Mouse (Mus musculus) heart, adult 8-10 months (tissue): ENCODE measurements at regions not wholly inside any gene's neighbourhood (a gene's known extent, or its start where the extent isn't known, plus 50 kb on each side); places are given as distances from the start of the nearest gene placed in this dataset.

Experiments
- DNase-seq: peaks from one replicate; pipeline ENCODE4 v3.0.0; 2022; ENCODE audit warnings: low spot score

DNA sequence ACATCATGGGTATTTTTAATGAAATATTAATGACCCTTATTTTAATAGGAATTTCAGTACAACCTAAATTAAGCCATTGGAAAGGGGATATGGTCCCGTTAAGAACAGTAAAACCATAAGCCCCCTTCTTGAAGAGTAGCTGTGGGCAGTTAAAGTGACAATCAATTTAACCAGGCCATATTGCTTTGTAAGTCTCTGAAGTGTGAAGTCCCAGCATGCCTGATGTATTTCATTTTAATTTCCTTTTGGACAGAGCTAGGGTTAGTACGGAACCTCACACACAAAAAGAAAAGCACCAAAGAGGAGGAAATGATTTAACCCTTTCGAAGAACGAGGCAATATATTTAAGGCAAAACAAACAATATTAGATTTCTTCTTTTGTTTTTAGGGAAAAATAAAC is 640.9 kb downstream of the Kcnj2 start:
- no peak for DNase-seq

DNA sequence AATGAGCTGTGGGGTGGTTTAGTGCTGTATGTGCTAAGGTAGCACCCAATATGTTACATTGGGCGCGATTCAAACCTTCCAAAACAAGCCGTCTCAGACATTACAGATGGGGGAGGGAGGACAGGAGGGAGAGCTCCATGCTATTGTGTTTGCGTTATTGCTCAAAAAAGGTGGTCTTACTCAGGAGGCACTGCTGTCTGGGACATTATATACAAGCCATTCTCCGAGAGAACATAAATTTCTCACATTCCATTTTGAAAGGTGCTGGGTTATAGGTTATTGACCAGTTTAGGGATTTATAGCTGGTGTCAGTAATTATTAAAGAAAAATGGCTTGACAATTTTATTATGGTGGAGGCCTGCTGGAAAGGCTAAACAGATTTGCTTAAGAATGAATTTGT is 649.4 kb downstream of the Kcnj2 start:
- DNase-seq: no peak

DNA sequence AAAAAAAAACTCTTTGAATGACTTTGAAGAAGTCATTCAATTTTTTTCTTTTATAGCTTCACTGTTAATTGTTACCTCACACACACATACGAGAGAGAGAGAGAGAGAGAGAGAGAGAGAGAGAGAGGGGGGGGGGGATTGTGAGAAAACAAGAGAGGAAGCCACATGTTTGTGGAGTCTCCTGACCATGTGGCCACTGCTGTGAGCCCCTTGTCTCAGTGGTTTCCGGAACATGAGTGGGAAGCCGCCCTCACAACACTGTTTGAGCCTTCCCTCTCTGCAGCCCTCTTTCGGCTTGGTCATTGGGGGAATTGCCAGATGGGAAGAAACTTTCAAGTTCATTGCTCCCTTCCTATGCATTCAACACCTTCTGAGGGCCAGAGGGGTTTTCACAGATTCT is 656.3 kb downstream of the Kcnj2 start:
- DNase-seq: no peak

DNA sequence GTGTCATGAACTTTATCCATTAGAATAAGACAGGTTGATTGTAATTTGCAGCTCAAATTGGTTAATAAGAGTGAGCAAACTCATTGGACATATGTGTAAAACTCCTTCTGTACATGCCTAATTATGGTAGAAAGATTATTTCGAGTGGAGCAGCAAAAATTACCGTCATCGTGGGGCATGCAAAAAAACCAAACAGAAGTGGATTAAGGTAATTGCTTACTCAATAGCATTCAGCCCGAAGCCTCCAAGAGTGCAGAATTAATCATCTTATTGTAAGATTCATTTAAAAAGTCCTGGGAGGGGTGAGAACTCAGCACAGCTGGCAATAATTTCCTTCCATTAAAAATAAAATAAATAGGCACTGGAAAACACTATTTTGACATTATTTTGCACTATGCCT is 662.2 kb downstream of the Kcnj2 start:
- DNase-seq: no peak

DNA sequence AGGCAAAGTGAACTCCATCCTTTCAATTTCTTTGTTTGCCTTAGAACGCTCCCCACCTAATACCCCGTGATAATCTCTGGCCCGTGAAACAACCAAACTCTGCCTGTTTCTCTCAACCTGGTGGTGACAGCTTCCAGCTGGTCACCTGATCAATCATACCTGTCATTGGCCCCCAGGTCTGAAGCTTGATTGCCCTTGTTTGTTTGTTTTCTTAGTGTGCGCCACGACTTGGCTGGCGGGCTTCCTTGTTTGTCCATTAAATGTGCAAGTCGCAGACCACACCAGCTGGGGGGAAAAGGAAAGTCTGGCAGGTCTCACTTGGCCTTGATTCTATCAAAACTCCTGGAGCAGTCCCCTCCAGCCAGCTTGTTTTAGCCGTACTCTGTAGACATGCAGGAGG is 666.1 kb downstream of the Kcnj2 start:
- no peak for DNase-seq

DNA sequence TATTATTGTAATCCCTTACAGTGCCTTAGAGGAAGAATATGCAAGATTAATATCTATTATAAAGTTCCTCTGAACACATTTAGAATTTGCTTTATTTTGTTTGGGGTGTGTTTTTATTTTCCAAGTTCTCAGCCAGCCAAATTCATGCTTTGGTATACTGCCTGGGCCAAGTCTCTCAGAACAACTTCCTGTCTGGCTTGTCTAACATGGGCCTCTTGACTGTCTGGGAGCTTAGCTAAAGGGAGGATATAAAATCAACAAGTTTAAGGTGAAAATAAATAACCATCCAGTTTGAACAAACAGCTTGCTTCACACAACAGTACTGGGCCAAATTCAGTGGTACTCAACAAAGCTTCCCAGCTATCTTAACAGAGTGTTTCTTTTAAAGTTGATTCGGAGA is 669.5 kb downstream of the Kcnj2 start:
- peak; percentile 16 for DNase-seq

DNA sequence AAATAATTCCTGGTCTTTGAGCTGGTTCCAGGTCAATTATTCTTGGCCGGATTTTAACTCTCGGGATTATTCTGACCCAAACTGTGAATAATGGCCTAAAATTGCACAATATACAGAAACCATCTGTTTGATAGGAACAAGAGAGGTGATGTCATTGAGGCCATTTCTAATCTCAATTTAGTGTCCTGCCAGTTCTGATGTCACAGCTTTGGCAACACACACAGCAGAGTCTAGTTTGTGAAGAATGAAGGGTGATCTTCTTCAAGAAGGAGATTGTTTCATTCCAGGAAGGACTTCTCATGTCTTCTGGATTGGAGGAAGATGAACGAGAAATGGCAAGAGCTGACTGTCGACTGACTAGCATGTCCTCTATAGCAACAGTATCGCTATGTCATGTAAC is 670.0 kb downstream of the Kcnj2 start:
- peak; percentile 80 for DNase-seq

DNA sequence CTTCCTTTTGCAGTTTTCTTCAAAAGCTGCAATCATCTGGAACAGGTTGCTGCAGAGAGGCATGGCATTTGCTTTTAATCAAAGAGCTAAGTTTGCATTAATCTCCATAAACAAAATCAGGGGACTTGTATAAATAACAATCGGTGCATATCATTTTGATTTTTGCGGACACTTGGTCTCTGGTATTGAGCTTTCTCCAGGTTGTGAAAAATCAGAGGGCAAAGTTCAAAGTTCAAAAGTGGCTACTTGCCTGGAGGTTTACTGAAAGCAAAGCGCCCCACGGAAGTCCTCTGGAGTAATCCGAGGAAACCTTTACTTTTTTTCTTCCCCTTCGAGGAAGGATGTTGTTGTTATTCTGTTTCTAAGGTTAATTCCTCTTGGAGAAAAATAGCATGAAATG is 677.4 kb downstream of the Kcnj2 start:
- no peak for DNase-seq

DNA sequence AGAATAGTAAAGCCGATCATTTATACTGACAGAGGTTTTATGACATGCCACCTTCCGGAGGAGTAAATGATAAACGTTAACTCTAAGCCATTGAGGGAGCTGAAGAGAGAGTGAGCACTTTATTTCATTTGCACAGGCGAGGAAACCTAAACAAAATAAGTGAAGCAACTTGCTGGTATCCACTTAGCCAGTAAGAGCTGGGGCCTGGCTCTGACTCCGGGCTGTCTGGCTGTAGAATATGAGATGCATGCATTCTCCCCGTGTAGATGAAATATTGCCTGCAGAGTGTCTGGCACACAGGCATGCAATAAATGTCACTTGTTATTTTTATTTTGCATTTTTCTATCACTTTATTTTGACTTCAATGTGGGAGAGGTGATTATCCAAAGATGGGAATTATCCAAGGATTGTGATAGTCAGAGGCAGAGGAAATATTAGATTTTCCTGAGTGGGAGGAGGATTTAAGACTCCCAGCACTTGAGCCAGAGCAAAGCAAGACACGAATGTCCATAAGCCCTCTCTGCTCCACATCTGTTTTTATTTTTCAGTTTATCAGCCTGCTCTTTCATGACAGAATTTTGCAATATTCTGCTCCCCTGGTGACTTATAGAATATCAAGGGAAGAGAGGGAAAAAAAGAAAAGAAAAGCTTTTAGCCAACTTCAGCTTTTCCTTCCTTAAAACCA is 681.4 kb downstream of the Kcnj2 start:
- DNase-seq: peak; percentile 7

DNA sequence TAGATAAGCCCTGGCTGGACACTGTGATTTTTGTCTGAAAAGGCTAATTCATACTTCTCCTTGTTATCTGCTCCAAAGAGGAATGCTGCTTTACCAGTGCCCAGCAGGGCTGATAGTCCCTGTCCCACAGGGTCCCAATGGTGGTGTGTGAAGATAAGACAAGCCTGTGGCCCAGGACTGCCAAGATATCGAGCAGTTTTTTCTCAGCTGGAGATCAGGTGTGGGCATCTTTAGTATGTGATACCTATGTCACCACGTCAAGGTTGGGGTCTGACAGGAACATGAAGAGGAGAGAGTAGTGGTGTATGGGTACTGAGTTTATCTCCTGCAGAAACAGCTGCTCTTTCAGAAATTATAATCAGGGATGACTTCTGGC is 682.0 kb downstream of the Kcnj2 start:
- no peak for DNase-seq

DNA sequence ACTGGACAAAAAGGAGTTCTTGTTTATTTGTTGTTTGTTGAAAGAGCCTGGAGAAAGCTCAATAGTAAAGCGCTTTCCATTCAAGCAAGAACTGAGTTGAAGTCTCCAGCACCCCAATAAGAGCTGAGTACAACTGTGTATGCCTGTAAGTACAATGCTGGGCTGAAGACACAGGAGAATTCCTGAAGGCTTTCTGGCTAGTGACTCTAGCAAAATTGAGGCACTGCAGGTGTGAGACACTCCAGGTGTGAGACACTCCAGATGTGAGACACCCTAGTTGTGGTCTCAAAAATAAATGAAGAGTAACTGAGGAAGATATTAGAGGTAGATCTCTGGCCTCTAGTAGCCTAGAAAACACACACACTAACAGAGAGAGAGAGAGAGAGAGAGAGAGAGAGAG is 682.5 kb downstream of the Kcnj2 start:
- no peak for DNase-seq

DNA sequence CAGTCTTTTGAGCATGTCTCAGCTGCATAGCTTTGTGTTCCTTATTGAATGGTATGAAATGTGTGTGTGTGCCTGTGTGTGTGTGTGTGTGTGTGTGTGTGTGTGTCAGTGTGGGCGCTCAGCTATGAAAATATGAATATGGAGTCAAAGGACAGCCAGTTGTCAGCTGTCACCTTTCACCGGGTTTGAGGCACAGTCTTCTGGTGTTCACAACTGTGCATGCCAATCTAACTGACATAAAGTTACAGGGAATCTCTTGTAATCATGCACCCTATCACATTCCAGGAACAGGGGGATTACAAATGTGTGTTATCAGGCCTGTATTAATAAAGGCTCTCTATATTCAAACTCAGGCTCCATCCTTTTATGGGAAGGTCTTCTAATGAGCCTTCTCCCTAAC is 688.8 kb downstream of the Kcnj2 start:
- DNase-seq: no peak

DNA sequence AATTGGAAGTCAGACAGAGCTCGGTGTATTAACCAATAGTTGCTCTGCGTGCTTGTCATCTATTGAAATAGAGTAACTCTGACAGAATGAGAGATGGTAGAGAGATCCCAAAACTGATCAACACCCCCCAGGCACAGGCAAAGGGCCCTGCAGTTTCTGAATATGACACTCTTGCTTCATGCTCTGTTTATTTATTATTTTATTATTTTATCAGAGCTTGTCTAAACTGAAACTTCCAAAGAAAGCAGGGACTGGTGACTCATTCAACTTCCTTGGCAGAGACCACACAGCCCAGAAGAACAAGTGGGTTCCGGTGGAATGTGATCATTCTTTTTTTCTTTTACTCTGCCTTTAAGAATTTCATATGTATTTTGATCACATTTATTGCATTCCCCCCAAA is 697.1 kb downstream of the Kcnj2 start:
- DNase-seq: peak; percentile 6

DNA sequence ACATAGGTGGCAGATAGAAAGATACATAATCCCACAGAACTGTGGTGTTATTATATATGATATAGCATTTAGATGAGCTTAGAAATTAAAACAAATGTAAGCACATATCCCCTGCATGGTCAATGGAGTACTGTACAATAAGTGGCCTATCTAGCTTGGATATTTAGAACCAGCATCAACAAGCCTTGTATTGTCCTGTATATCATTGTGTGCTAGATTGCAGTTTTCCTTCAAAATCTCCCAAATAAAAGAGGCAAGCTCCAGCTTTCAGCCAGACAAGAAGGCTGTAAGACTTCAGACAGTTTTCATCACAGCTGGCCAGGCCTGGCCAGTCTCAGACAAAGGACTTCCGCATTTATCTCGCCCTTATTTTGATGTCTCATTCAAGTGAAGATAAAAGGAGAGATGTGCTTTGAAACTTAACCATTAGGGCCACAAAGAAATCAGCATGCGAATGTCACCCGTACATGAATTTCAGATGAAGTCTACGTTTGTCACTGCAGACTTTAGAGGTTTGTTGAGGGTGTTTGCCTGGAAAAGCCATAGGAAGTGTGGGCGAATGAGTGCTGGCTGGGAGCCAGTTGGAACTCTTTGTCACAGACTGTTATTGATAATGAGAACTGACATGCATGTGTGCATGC is 700.5 kb downstream of the Kcnj2 start:
- DNase-seq: peak; percentile 16

DNA sequence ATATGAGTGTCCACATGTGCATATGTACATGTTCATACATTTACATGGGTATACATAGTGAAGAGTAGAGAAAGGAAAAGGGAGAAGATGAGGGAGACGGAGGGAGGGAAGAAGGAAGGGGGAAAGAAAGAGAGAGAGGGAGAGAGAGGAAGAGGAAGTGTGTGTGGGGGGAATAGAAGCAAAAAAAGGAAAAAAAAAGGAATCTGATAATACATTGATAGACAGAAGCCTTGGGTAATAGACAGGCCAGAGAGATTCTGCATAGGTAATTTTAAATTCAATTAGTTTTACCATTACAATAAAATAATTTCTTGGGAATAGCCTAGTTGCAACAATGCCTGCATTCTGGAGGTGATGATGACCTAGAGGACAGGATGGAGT is 701.0 kb downstream of the Kcnj2 start:
- DNase-seq: no peak

DNA sequence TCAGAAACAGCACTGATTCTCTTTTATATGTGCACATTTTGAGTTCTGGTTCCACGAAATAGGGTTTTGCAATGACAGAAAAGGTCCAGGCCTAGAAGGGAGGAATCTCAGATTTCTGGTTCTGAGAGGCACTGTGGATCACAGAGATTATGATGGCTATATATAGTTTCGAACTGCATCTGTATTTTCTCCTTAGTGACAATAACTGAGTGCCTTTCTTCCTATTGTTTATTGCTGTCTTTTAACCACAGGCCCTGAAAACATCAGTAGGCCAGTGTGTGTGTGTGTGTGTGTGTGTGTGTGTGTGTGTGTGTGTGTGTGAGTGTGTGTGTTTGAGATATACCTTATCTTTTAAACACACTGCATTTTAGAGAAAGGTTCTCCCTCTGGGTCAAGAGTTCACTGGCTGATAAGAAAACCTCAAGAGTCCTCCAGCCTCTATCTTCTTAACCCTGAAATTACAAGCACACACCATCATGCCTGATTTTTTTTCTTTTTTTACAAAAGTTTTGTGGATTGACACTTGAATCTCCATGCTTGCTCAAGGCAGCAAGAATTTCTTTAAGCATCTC is 708.2 kb downstream of the Kcnj2 start:
- DNase-seq: no peak

DNA sequence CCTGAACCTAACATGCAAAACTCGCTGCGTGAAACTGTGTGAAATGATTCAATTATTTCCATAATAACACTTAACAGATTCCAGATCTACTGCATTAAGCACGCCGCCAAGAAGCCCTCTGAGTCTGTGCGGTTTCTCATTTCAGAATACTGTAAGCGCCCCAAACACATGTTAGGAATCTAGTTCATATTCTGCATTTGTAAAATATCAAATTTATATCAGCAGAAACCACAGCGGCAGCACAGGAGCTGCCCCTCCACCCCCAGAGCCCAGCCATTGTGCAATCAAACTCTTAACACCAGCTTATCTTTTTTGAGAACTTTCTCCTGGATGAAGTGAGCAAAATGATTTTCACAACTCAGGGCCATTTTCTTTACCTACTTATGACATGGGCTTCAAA is 715.4 kb downstream of the Kcnj2 start:
- peak; percentile 24 for DNase-seq

DNA sequence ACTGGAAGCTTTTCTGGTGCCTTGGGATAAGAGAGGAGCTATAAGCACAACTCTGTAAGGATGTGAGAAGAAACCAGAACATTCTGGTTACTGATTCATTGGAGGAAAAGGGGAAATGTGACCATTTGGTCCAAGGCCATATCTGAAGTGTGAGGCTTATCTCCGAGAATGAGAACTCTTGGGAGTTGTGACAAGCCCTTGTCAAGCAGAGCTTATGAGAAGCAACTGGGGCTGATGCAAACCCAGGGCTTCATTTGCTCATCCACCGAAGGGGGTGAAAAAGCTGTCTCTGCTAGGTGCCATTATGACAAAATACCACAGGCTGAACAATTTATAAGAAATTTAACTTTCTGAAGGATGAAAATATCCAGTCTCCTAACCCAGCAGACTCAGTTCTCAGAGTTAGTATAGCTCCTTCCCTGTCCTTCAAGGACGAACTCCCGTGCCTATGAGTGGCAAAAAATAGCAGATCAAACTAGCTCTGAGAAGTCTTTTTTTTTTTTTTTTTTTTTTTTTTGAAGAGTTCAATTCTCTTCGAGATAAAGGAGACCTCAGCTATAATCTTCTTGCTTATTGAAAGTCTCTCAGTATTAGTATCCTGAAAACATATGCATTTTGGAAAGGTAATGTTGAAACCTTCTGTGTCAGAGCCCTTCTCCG is 725.4 kb downstream of the Kcnj2 start:
- no peak for DNase-seq

DNA sequence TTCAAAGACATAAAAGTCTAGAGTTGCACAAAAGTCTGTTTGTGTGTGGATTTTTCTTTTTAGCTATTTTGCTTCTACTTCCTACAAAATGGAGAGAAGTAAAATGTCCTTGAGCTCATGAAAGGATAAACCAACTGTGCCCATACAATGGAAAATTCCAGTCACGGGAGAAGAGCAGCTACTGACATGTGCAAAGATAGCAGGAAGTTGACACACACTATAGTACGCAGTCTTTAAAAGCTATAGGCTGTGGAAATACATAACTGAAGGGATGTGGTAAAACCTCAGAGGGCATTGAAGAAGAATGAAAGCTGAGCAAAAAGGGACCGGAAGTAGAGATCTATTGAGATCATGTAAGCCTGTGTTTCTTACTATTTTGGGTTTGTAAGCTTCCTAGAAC is 735.1 kb downstream of the Kcnj2 start:
- no peak for DNase-seq

DNA sequence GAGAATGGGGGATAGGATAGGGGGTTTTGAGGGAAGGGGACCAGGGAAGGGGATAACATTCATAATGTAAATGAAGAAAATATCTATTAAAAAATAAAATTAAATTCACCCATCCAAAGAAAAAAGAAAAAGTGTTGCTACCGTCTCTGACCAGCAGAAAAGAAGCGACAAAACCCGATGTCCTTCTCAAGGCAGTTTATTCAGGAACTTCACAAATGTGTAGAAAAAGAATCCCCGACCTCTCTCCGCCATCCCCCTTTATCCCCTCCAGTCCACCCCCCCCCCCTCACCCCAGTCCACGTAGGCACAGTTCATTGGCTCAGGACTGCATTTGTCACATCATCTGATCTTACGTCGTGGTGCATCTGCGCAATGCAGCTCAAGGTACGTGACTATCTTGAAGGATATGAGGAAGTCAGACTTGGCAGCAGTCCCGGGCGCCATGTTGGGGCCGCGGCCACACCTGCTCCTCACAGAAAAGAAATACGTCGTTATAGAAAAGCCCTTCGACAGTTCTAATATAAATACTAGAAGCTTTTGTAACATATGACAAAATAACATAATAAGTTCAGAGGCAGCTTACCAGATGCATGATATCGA is 750.3 kb downstream of the Kcnj2 start:
- no peak for DNase-seq

DNA sequence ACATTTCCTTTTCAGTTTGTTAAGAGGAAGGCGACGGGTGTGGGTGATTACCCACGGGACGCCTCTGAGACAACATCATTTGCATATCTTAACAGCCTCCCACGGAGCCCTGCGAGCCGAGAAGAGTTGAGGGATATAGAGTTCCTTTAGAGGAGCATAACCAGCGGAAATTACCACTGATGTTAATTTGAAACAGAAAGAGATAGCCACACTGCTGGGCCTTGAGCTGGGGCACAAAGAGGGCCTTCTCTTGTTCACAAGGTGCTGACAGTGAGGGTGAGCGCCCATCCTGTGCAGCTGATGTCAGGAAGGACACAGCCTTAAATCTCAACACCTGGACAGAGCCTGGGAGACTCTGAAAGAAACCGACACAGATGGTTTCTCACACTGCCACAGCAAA is 752.2 kb downstream of the Kcnj2 start:
- DNase-seq: peak; percentile 18

DNA sequence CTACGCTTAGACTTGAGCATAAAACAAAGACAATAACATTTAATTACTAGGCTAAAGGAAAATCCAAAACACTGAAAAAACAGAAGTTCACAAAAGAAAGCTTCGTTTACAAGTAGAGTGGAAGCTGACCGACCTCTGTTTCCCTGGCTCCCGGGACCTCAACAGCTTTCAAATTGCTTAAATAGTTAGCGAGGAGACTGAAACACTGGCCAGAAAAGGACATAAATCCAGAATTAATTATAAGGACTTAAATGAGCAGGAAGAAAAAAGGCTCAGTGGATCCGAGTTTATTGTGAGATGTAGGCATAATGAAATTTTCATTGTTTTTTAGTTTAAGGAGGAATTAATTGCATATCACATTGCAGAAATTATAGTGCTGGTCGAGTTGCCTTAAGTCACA is 754.4 kb downstream of the Kcnj2 start:
- DNase-seq: no peak

DNA sequence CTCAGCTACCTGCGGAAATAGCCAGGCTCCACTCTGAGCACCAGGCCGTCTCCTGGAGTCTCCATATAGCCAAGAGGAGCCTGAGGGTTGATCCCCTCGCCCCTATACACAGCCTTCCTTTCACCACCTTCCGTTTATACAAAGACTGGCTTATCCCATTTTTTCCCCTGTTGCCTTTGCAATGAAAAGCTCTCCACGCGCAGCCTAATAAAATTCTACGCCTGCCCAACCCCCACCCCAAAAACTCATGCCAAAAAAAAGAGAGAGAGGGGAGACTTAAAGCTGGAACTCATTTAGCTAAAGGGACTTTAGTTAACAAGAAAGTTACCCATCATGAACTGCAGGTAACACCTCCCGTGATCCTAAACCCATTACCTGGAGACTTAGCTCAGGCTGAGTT is 762.5 kb downstream of the Kcnj2 start:
- no peak for DNase-seq
